Mouse (Mus musculus): ENCODE measurements around the gene Ubox5. TPM values are rescaled to one million over a fixed set of nuclear protein-coding genes. Genes with fewer than 3 reads are reported as not detected.
"Not testable (repeated sequence)": the region's sequence is repeated elsewhere in the genome, so short reads cannot be mapped to it uniquely, and the experiment has no call there.

Gene Ubox5
- polyA plus RNA-seq, 1 experiment, result 10.4 TPM

DNA sequence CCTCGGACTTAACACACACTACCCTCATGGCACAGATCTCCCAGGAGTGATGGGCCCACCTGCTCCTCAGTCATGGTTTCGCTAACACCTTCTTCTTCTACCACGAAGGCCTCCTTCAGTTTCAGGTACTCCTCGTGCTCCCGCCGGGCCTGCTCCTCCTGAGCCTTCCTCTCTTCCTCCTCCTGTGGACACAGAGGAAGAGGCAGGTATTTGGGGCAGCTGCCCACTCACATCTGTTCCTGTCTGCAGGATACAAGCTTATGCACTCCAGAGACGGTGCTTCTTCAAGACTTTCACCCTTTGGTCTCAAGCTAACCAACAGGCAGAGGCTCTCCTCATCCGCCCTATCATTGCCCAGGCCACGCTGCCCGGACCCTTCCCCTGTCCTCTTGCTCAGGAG, 28.7 kb upstream of the Ubox5 start:
- Histone ChIP-seq H3K9ac (ENCODE audit: low read depth, poor library complexity, severe bottlenecking) (no peak overlapping the region), H3K4me1 (ENCODE audit: control insufficient read depth, insufficient read depth, low read length) (no peaks in the 10 kb centered on the region), H3K4me3 (ENCODE audit: low read depth, low read length) (no peak overlapping the region), H3K27ac (ENCODE audit: insufficient read depth, low read length) (no peak overlapping the region), H3K27me3 (ENCODE audit: control insufficient read depth, insufficient read depth, low read length, poor library complexity, severe bottlenecking) (no peaks in the 10 kb centered on the region), H3K9me3 (replicated peaks; ENCODE audit: control insufficient read depth, insufficient read depth, low read length, poor library complexity, severe bottlenecking) (no peaks in the 10 kb centered on the region), H3K36me3 (ENCODE audit: control insufficient read depth, insufficient read depth, low read length, poor library complexity, severe bottlenecking) (peaks cover 16% of the 10 kb centered on the region)
- no peak for TF ChIP-seq CTCF (IDR thresholded peaks at IDR 0.05; ENCODE audit: low read depth, low read length)
- no peak for TF ChIP-seq POLR2A (IDR thresholded peaks at IDR 0.05; ENCODE audit: insufficient read depth, low read length)
- TF ChIP-seq EP300 (IDR thresholded peaks at IDR 0.05; ENCODE audit: insufficient read depth, low read depth, low read length), result no peak

DNA sequence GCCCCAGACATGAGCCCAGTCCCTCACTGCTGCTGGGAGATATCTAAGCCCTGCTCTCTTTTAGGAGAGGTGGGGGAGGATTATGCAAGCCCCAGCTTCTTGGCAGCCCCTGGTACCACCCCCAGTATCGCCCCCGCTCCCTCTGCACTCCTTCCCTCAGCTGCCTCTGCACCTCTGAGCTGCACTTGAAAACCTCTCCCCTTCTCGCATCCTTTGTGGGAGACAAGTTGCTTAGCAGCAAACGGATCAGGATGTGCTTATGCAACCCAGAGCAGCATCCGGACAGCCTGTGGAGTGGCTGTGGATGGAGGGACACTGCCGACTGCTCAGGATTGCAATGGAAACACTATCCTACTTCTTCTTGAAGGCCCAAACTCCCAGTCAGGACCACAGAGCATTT, 27.7 kb upstream of the Ubox5 start:
- no peak for TF ChIP-seq EP300 (IDR thresholded peaks at IDR 0.05; ENCODE audit: insufficient read depth, low read depth, low read length)
- no peak for TF ChIP-seq POLR2A (IDR thresholded peaks at IDR 0.05; ENCODE audit: insufficient read depth, low read length)
- no peak for TF ChIP-seq CTCF (IDR thresholded peaks at IDR 0.05; ENCODE audit: low read depth, low read length)
- no peak overlapping the region for H3K4me3 ChIP-seq (ENCODE audit: low read depth, low read length)
- H3K36me3 ChIP-seq (ENCODE audit: control insufficient read depth, insufficient read depth, low read length, poor library complexity, severe bottlenecking), result peaks cover 16% of the 10 kb centered on the region

DNA sequence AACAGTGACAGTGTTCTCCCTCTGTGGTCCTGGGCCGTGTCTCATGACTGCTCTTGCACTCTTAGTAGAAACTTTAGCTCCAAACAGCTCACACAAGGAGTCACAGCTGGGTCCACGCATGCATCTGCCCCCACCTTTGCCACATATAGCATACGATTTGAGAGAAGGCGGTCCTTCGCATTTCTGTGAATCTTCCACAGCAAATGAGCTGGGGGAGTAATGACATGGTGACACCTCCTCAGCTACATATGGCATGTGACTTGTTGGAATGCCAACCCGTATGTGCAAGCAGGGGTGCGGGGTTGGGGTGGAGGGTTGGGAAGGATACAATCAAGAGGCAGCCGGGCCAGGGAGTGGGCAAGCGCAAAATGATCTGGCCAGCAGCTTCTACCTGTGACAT, 26.7 kb upstream of the Ubox5 start:
- Histone ChIP-seq H3K27me3 (ENCODE audit: control insufficient read depth, insufficient read depth, low read length, poor library complexity, severe bottlenecking) (no peaks in the 10 kb centered on the region), H3K4me3 (ENCODE audit: low read depth, low read length) (no peak overlapping the region), H3K27ac (ENCODE audit: insufficient read depth, low read length) (no peak overlapping the region), H3K9me3 (replicated peaks; ENCODE audit: control insufficient read depth, insufficient read depth, low read length, poor library complexity, severe bottlenecking) (no peaks in the 10 kb centered on the region), H3K36me3 (ENCODE audit: control insufficient read depth, insufficient read depth, low read length, poor library complexity, severe bottlenecking) (peaks cover 16% of the 10 kb centered on the region), H3K9ac (ENCODE audit: low read depth, poor library complexity, severe bottlenecking) (no peak overlapping the region), H3K4me1 (ENCODE audit: control insufficient read depth, insufficient read depth, low read length) (no peaks in the 10 kb centered on the region)
- no peak for TF ChIP-seq CTCF (IDR thresholded peaks at IDR 0.05; ENCODE audit: low read depth, low read length)
- no peak for TF ChIP-seq EP300 (IDR thresholded peaks at IDR 0.05; ENCODE audit: insufficient read depth, low read depth, low read length)
- no peak for TF ChIP-seq POLR2A (IDR thresholded peaks at IDR 0.05; ENCODE audit: insufficient read depth, low read length)

More for the DNA sequence above, 27.7 kb upstream of the Ubox5 start:
- H3K9ac ChIP-seq (ENCODE audit: low read depth, poor library complexity, severe bottlenecking), result no peak overlapping the region
- H3K27ac ChIP-seq (ENCODE audit: insufficient read depth, low read length), result no peak overlapping the region
- no peaks in the 10 kb centered on the region for H3K9me3 ChIP-seq (replicated peaks; ENCODE audit: control insufficient read depth, insufficient read depth, low read length, poor library complexity, severe bottlenecking)
- no peaks in the 10 kb centered on the region for H3K27me3 ChIP-seq (ENCODE audit: control insufficient read depth, insufficient read depth, low read length, poor library complexity, severe bottlenecking)
- no peaks in the 10 kb centered on the region for H3K4me1 ChIP-seq (ENCODE audit: control insufficient read depth, insufficient read depth, low read length)

DNA sequence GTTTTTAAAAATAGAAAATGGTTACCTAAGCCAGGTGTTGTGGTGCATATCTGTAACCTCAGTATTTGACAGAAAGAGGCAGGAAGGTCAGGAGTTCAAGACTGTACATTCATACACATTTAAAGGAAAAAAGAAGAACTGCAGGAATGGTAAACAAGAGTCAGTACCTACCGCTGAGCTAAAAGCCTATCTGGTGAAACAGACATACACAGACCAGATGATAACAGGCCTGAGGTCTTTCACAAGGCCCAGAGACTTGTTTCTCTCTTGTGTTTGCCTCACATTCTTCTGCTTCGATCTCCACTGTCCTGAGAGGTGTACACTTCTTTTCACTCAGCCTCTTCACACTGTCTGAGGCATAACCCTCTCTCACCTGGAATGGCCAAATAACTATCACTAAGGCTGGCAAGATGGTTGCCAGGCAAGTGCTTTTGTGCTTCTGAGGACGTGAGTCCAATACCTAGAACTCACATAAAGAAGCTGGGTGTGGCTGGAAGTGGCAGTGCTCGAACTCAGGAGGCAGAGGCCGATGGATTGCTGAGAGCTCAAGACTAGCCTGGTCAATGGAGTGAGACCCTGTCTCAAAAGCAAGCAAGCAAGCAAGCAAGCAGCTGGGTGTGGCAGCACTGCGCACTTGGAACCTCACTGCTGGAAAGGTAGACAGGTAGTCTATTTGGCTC, 26.0 kb upstream of the Ubox5 start:
- Histone ChIP-seq H3K36me3 (ENCODE audit: control insufficient read depth, insufficient read depth, low read length, poor library complexity, severe bottlenecking) (peaks cover 12% of the 10 kb centered on the region), H3K4me1 (ENCODE audit: control insufficient read depth, insufficient read depth, low read length) (no peaks in the 10 kb centered on the region), H3K9ac (ENCODE audit: low read depth, poor library complexity, severe bottlenecking) (no peak overlapping the region), H3K9me3 (replicated peaks; ENCODE audit: control insufficient read depth, insufficient read depth, low read length, poor library complexity, severe bottlenecking) (no peaks in the 10 kb centered on the region), H3K27me3 (ENCODE audit: control insufficient read depth, insufficient read depth, low read length, poor library complexity, severe bottlenecking) (no peaks in the 10 kb centered on the region), H3K27ac (ENCODE audit: insufficient read depth, low read length) (no peak overlapping the region), H3K4me3 (ENCODE audit: low read depth, low read length) (no peak overlapping the region)
- TF ChIP-seq EP300 (IDR thresholded peaks at IDR 0.05; ENCODE audit: insufficient read depth, low read depth, low read length), result no peak
- no peak for TF ChIP-seq CTCF (IDR thresholded peaks at IDR 0.05; ENCODE audit: low read depth, low read length)
- no peak for TF ChIP-seq POLR2A (IDR thresholded peaks at IDR 0.05; ENCODE audit: insufficient read depth, low read length)

DNA sequence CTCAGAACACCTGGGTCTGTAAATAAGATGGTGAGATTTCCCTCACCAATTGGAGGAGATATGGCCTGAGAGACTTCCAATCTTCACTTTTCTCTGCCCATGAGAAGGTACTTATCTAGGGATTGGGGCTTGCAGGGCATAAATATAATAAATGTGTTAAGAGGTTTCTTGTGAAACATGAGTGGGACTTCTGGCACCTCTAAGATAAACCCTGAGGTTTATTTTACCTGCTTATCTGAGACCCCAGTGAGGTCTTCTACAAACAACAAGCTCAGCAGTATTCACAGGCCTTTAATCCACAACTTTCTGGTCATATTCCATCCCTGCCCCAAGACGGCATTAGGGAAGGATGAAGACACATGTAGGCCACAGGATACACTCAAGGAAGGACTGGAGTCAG, 23.9 kb upstream of the Ubox5 start:
- H3K9ac ChIP-seq (ENCODE audit: low read depth, poor library complexity, severe bottlenecking), result no peak overlapping the region
- H3K9me3 ChIP-seq (replicated peaks; ENCODE audit: control insufficient read depth, insufficient read depth, low read length, poor library complexity, severe bottlenecking), result no peaks in the 10 kb centered on the region
- H3K4me3 ChIP-seq (ENCODE audit: low read depth, low read length), result no peak overlapping the region
- TF ChIP-seq POLR2A (IDR thresholded peaks at IDR 0.05; ENCODE audit: insufficient read depth, low read length), result no peak
- TF ChIP-seq EP300 (IDR thresholded peaks at IDR 0.05; ENCODE audit: insufficient read depth, low read depth, low read length), result no peak
- TF ChIP-seq CTCF (IDR thresholded peaks at IDR 0.05; ENCODE audit: low read depth, low read length), result no peak
- no peaks in the 10 kb centered on the region for H3K4me1 ChIP-seq (ENCODE audit: control insufficient read depth, insufficient read depth, low read length)
- no peak overlapping the region for H3K27ac ChIP-seq (ENCODE audit: insufficient read depth, low read length)
- peaks cover 12% of the 10 kb centered on the region for H3K36me3 ChIP-seq (ENCODE audit: control insufficient read depth, insufficient read depth, low read length, poor library complexity, severe bottlenecking)
- no peaks in the 10 kb centered on the region for H3K27me3 ChIP-seq (ENCODE audit: control insufficient read depth, insufficient read depth, low read length, poor library complexity, severe bottlenecking)

DNA sequence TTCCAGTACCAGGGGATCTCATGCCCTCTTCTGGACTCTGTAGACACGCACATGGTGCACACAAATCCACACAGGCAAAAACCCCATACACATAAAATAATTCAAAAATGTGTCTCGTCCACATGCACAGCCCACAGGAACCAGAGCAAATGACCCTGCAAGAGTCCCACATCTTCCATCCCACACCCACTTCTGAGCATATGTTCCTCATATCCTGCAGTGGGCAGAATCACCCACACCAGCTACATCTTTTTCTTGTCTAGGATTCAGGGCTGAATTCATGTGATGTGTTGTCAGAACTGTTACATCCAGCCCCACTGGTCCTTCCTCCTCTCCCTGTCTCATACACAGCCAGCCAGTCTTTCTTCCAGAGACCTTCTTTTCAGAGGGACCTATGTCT, 23.5 kb upstream of the Ubox5 start:
- Histone ChIP-seq H3K9ac (ENCODE audit: low read depth, poor library complexity, severe bottlenecking) (no peak overlapping the region), H3K4me1 (ENCODE audit: control insufficient read depth, insufficient read depth, low read length) (no peaks in the 10 kb centered on the region), H3K4me3 (ENCODE audit: low read depth, low read length) (no peak overlapping the region), H3K36me3 (ENCODE audit: control insufficient read depth, insufficient read depth, low read length, poor library complexity, severe bottlenecking) (peaks cover 12% of the 10 kb centered on the region), H3K27ac (ENCODE audit: insufficient read depth, low read length) (no peak overlapping the region), H3K27me3 (ENCODE audit: control insufficient read depth, insufficient read depth, low read length, poor library complexity, severe bottlenecking) (no peaks in the 10 kb centered on the region), H3K9me3 (replicated peaks; ENCODE audit: control insufficient read depth, insufficient read depth, low read length, poor library complexity, severe bottlenecking) (no peaks in the 10 kb centered on the region)
- TF ChIP-seq CTCF (IDR thresholded peaks at IDR 0.05; ENCODE audit: low read depth, low read length) (no peak), POLR2A (IDR thresholded peaks at IDR 0.05; ENCODE audit: insufficient read depth, low read length) (no peak), EP300 (IDR thresholded peaks at IDR 0.05; ENCODE audit: insufficient read depth, low read depth, low read length) (no peak)

DNA sequence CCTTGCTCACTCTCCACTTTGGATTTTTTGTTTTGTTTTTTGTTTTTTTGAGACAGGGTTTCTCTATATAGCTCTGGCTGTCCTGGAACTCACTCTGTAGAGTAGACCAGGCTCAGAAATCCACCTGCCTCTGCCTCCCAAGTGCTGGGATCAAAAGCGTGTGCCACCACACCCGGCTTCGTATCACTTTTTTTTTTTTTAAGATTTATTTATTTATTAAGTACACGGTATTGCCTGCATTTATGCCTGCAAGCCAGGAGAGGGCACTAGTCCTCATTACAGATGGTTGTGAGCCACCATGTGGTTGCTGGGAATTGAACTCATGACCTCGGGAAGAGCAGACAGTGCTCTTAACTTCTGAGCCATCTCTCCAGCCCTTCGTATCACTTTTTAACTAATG, 19.2 kb upstream of the Ubox5 start:
- H3K9ac ChIP-seq (ENCODE audit: low read depth, poor library complexity, severe bottlenecking), result not testable (repeated sequence)

More for the DNA sequence above, 19.2 kb upstream of the Ubox5 start:
- not testable (repeated sequence) for H3K9me3 ChIP-seq (replicated peaks; ENCODE audit: control insufficient read depth, insufficient read depth, low read length, poor library complexity, severe bottlenecking); H3K36me3 ChIP-seq (ENCODE audit: control insufficient read depth, insufficient read depth, low read length, poor library complexity, severe bottlenecking); H3K4me3 ChIP-seq (ENCODE audit: low read depth, low read length); H3K27me3 ChIP-seq (ENCODE audit: control insufficient read depth, insufficient read depth, low read length, poor library complexity, severe bottlenecking); H3K4me1 ChIP-seq (ENCODE audit: control insufficient read depth, insufficient read depth, low read length); H3K27ac ChIP-seq (ENCODE audit: insufficient read depth, low read length)

Data from ES-Bruce4 (cell line).